Comparison of ENCODE assay signal across 27 mouse cellular contexts in the genomic region with DNA sequence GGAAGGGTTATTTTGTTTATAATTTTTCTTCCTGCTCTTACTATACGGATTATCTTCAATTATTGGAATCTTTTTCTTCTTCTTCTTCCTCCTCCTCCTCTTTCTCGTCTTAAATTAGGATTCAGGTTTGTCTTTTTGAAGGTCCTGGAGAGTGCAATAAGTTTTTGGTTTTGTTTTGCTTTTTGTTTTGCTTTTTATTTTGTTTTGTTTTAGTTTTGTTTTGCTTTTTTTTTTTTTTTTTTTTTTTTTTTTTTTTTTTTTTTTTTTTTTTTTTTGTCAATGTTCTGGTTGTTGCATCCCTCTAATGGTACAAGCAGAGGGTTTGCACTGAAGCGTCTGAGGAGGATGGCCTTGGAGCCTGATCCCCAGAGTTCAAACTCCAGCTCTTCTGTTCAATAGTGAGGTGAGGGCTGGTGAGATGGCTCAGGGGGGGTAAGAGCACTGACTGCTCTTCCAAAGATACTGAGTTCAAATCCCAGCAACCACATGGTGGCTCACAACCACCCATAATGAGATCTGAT. TPM values are rescaled to one million over a fixed set of nuclear protein-coding genes. Genes with fewer than 3 reads are reported as not detected.
A peak's percentile ranks its signal among the peaks of the same experiment; 100 is the strongest.
DNase-seq lines count a peak whose midpoint lies in the region; TF ChIP-seq lines count a peak whose summit lies in the region.
"Had no signal": no experiment of that assay in that cellular context is flagged by ENCODE, and none has a peak within 500 bp of the region (broad histone marks: within the 10 kb centered on the region; RNA-seq: fewer than 3 reads in every experiment).

No protein-coding gene starts in this region.

- H3K4me1 ChIP-seq in heart, adult 2 months (ENCODE audit: control insufficient read depth, insufficient read depth, low read length) = peaks cover 3% of the 10 kb centered on the region
- H3K4me1 ChIP-seq in ES-E14 (ENCODE audit: control insufficient read depth in 2 of 2, insufficient read depth in 2 of 2, low read length in 2 of 2, poor library complexity in 1 of 2) = no peaks in the 10 kb centered on the region
- H3K4me1 ChIP-seq: embryonic facial prominence, embryonic 10.5 days; embryonic facial prominence, embryonic 15.5 days; heart, embryonic 10.5 days; heart, embryonic 15.5 days; hindbrain, embryonic 12.5 days had no signal

- DNase-seq in heart, adult 2 months = no peak
- DNase-seq in heart, postnatal 36 days = no peak
- DNase-seq in ES-E14 (ENCODE audit: low read depth, low spot score) = no peak
- DNase-seq in induced T-regulatory cell, adult 2 months (ENCODE audit: low read depth) = peak; percentile 52
- DNase-seq in kidney, postnatal 10 days = no peak
- no peak for DNase-seq in urinary bladder, postnatal 4 days (ENCODE audit: low spot score in 2 of 2)
- DNase-seq in urinary bladder, postnatal 36 days (ENCODE audit: low spot score in 2 of 2) = no peak
- DNase-seq: cerebellum, adult 2 months; cerebellum, postnatal 14 days; gastrocnemius, postnatal 10 days; kidney, adult 8-10 months; layer of hippocampus, postnatal 36 days; liver; lung, adult 2 months; midbrain, embryonic 14.5 days; right cerebral cortex, adult 18-20 months; right cerebral cortex, postnatal 4 days had no signal

- H3K27ac ChIP-seq in heart, adult 2 months = peak overlapping the region; percentile 64; the same call in 1 of the 2 replicates
- H3K27ac ChIP-seq in ES-E14 (ENCODE audit: insufficient read depth, low read depth, low read length, poor library complexity, severe bottlenecking) = no peak overlapping the region
- H3K27ac ChIP-seq: embryonic facial prominence, embryonic 10.5 days; embryonic facial prominence, embryonic 15.5 days; heart, embryonic 10.5 days; heart, embryonic 15.5 days; hindbrain, embryonic 12.5 days; hindbrain, postnatal 0 days; kidney, postnatal 0 days; liver, embryonic 14.5 days; stomach, postnatal 0 days had no signal

- peaks cover 3% of the 10 kb centered on the region for H3K36me3 ChIP-seq in heart, adult 2 months (ENCODE audit: control insufficient read depth, insufficient read depth, low read length)
- H3K36me3 ChIP-seq in ES-E14 (ENCODE audit: control insufficient read depth, insufficient read depth, low read length, poor library complexity, severe bottlenecking) = no peaks in the 10 kb centered on the region
- H3K36me3 ChIP-seq: embryonic facial prominence, embryonic 10.5 days; embryonic facial prominence, embryonic 15.5 days; G1E; heart, embryonic 10.5 days; heart, embryonic 15.5 days; hindbrain, embryonic 12.5 days had no signal

- H3K27me3 ChIP-seq in heart, adult 2 months (ENCODE audit: control insufficient read depth, insufficient read depth, low read length) = no peaks in the 10 kb centered on the region
- H3K27me3 ChIP-seq: embryonic facial prominence, embryonic 15.5 days; heart, embryonic 15.5 days; hindbrain, embryonic 12.5 days had no signal

- 60% methylated on average over 3 of the region's 3 CpGs for WGBS in heart, adult 2 months

- TF ChIP-seq CTCF in heart, adult 2 months (IDR thresholded peaks at IDR 0.05) = no peak

- H3K9ac ChIP-seq in heart, adult 2 months (ENCODE audit: low read depth, low read length) = no peak overlapping the region
- no peak overlapping the region for H3K9ac ChIP-seq in ES-E14 (ENCODE audit: insufficient read depth, low read depth, low read length, poor library complexity, severe bottlenecking)
- H3K9ac ChIP-seq: embryonic facial prominence, embryonic 15.5 days; heart, embryonic 15.5 days; hindbrain, embryonic 12.5 days; liver, embryonic 14.5 days had no signal

- H3K79me2 ChIP-seq in heart, adult 2 months (replicated peaks; ENCODE audit: control insufficient read depth, insufficient read depth, low read length) = no peaks in the 10 kb centered on the region

- intact Hi-C loops in heart, adult 2 months (cut with DNase I) = no loop called here
- intact Hi-C loops in heart, postnatal 36 days (cut with DNase I) = no loop called here

- no peaks in the 10 kb centered on the region for H3K9me3 ChIP-seq in ES-E14 (ENCODE audit: control insufficient read depth, insufficient read depth, low read depth, low read length)
- H3K9me3 ChIP-seq: embryonic facial prominence, embryonic 10.5 days; embryonic facial prominence, embryonic 15.5 days; G1E; heart, embryonic 10.5 days; heart, embryonic 15.5 days; hindbrain, embryonic 12.5 days had no signal

- TF ChIP-seq POLR2A in heart, adult 2 months (IDR thresholded peaks at IDR 0.05; ENCODE audit: insufficient read depth, low read depth, low read length) = no peak

- in situ Hi-C loops in ES-E14 (cut with MboI; ENCODE audit: low sequenced_read_pairs in 2 of 2, unreplicated experiment in 2 of 2) = no loop called here

- H3K4me3 ChIP-seq in heart, adult 2 months = no peak overlapping the region
- H3K4me3 ChIP-seq in ES-E14 (ENCODE audit: insufficient read depth in 1 of 2, low read depth in 1 of 2, low read length in 2 of 2, poor library complexity in 1 of 2, severe bottlenecking in 1 of 2) = no peak overlapping the region
- H3K4me3 ChIP-seq: embryonic facial prominence, embryonic 10.5 days; embryonic facial prominence, embryonic 15.5 days; heart, embryonic 10.5 days; heart, embryonic 15.5 days; hindbrain, embryonic 12.5 days had no signal

- TF ChIP-seq EP300 in heart, adult 2 months (IDR thresholded peaks at IDR 0.05; ENCODE audit: insufficient read depth, low read depth, low read length) = no peak

TF ChIP-seq in ES-E14, 5 proteins besides CTCF, POLR2A, EP300 and RAD21:
- TF ChIP-seq HCFC1 (IDR thresholded peaks at IDR 0.05; ENCODE audit: borderline replicate concordance, insufficient read depth, low read length) (no peak), ZNF384 (IDR thresholded peaks at IDR 0.05; ENCODE audit: low read depth, low read length) (peak; percentile 88), MAFK (IDR thresholded peaks at IDR 0.05; ENCODE audit: insufficient read depth, low read depth, low read length) (no peak), CHD2 (IDR thresholded peaks at IDR 0.05; ENCODE audit: low read depth, low read length) (no peak), ZC3H11A (IDR thresholded peaks at IDR 0.05; ENCODE audit: borderline replicate concordance, low read depth, low read length) (no peak)
TF ChIP-seq in ES-E14: peak in this region for 1.

RNA-seq across cellular contexts. Expression of a gene that starts 13.7 kb away (rescaled TPM):
- 10 to 100 TPM; 75.0 to 80.1 TPM for total RNA-seq in heart, adult 2 months (2021)
- polyA plus RNA-seq in heart, adult 2 months (2012; rRNA removed) = 29.9 and 50.4 TPM in 2 replicates
- 10 to 100 TPM; 74.1 to 80.5 TPM for total RNA-seq in heart, postnatal 36 days (2021)
- total RNA-seq in ES-E14 (2012; rRNA removed) = 15.8 and 17.1 TPM in 2 replicates

RNA-seq across cellular contexts. Expression of a gene that starts 33.2 kb away (rescaled TPM):
- 10 to 100 TPM; 12.1 to 15.1 TPM for total RNA-seq in heart, adult 2 months (2021)
- polyA plus RNA-seq in heart, adult 2 months (2012; rRNA removed) = 8.6 and 11.5 TPM in 2 replicates
- total RNA-seq in heart, postnatal 36 days (2021) = 10 to 100 TPM; 11.6 to 15.5 TPM
- total RNA-seq in ES-E14 (2012; rRNA removed) = 30.9 and 43.2 TPM in 2 replicates

RNA-seq across cellular contexts. Expression of a gene that starts 55.2 kb away (rescaled TPM):
- total RNA-seq in heart, adult 2 months (2021) = 1 to 10 TPM; 7.9 to 9.3 TPM
- polyA plus RNA-seq in heart, adult 2 months (2012; rRNA removed) = 5.0 and 7.8 TPM in 2 replicates
- 1 to 10 TPM; 6.0 to 8.2 TPM for total RNA-seq in heart, postnatal 36 days (2021)
- total RNA-seq in ES-E14 (2012; rRNA removed) = 4.4 and 7.5 TPM in 2 replicates

RNA-seq across cellular contexts. Expression of a gene that starts 55.7 kb away (rescaled TPM):
- total RNA-seq in heart, adult 2 months (2021) = 10 to 100 TPM; 13.3 TPM
- 13.7 and 29.3 TPM in 2 replicates for polyA plus RNA-seq in heart, adult 2 months (2012; rRNA removed)
- total RNA-seq in heart, postnatal 36 days (2021) = 10 to 100 TPM; 11.5 to 15.3 TPM
- total RNA-seq in ES-E14 (2012; rRNA removed) = 27.0 and 31.3 TPM in 2 replicates
